Mouse (Mus musculus): ENCODE results near the gene Lancl1.

DNA sequence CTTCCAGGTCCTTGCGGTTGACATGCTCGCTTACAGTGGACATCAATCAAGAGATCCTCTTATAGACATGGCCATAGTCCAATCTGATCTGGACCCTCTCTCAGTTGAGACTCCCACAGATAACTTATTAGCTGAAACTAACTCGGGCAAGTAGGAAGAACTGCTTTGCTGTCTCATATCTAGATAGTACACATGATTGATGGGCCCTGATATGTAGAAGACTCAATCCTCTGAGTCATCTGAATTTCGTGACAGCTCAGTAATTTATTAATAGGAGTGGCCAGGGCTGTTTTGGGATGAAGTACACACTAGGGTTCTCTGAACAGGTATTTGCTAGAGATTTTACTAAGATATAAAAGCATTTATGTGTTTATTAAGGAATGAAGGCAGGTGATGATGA lies 10.0 kb upstream of the Lancl1 start:
- TF ChIP-seq CTCF (IDR thresholded peaks at IDR 0.05), result no peak
- no peak for TF ChIP-seq EP300 (IDR thresholded peaks at IDR 0.05)

All from lung, postnatal 0 days (tissue).